Mouse (Mus musculus) bone marrow, adult 2 months (tissue): ENCODE data around the gene Inpp4b.

Source experiments
- CTCF ChIP-seq: fragments of 200-500 bp; IDR thresholded peaks from 2 replicates; pipeline ENCODE4 v1.5.1; 2011; ENCODE audit warnings: low read length, control low read depth; ENCODE audit not compliant: control insufficient read depth, insufficient read depth
- POLR2A ChIP-seq: fragments of 200-500 bp; IDR thresholded peaks from 2 replicates; pipeline ENCODE4 v1.6.1; 2011; ENCODE audit warnings: low read depth, mild to moderate bottlenecking, control low read depth, low read length, borderline replicate concordance; ENCODE audit not compliant: control insufficient read depth

DNA sequence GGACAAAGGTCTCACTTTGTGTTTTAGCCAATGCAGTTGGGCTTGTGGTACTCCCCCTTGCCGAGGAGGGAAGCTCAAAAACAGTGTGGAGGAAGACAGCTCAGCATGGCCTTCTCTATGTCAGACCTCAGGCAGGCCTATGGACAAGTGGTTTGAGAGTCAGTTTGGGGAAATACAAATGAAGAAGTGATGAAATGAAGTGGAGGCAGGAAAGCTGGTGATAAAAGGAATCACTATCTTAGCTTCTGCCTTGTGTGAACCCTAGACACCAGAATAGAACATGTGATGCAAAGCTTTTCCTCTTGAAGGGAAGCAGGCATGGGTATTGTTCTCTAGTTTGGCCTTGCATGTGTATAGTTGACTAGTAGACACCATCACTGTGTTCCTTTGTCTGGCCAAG, 273.2 kb downstream of the Inpp4b start:
- TF ChIP-seq POLR2A (no peak), CTCF (no peak)
